Mouse (Mus musculus) myocyte (in vitro differentiated cells): Measurements from ENCODE around the gene Tmc7.

Experiments
- CEBPB ChIP-seq: IDR thresholded peaks from 2 replicates; pipeline ENCODE4 v1.6.1; 2011; ENCODE audit warnings: mild to moderate bottlenecking, moderate library complexity; ENCODE audit not compliant: poor library complexity, insufficient read depth, severe bottlenecking
- E2F4 ChIP-seq: IDR thresholded peaks from one replicate; pipeline ENCODE4 v1.6.1; 2011; ENCODE audit warnings: mild to moderate bottlenecking, control low read depth, moderate library complexity; ENCODE audit not compliant: insufficient read depth
- MAX ChIP-seq: IDR thresholded peaks from one replicate; pipeline ENCODE4 v1.6.1; 2011; ENCODE audit warnings: low read depth, mild to moderate bottlenecking, control low read depth
- MYOD1 ChIP-seq, 3 experiments: IDR thresholded peaks; one replicate each; pipeline ENCODE4 v1.6.1; 2011; ENCODE audit warnings: control low read depth in 2 of 3, low read depth in 2 of 3, mild to moderate bottlenecking in 2 of 3, moderate library complexity in 1 of 3; ENCODE audit not compliant: insufficient read length in 2 of 3, control insufficient read depth in 1 of 3
- MYOG ChIP-seq, 3 experiments: IDR thresholded peaks; one replicate each; pipeline ENCODE4 v1.6.1; 2011; ENCODE audit warnings: control low read depth in 2 of 3, low read depth in 2 of 3, mild to moderate bottlenecking in 2 of 3; ENCODE audit not compliant: insufficient read length in 2 of 3, control insufficient read depth in 1 of 3, insufficient read depth in 1 of 3
- POLR2A ChIP-seq: IDR thresholded peaks from one replicate; pipeline ENCODE4 v1.6.1; 2011; ENCODE audit warnings: low read depth, mild to moderate bottlenecking, control low read depth, moderate library complexity; ENCODE audit not compliant: insufficient read length
- POLR2AphosphoS2 ChIP-seq: IDR thresholded peaks from one replicate; pipeline ENCODE4 v1.6.1; 2011; ENCODE audit warnings: low read depth, control low read depth; ENCODE audit not compliant: insufficient read length
- SRF ChIP-seq: IDR thresholded peaks from one replicate; pipeline ENCODE4 v1.6.1; 2011; ENCODE audit warnings: low read depth; ENCODE audit not compliant: control insufficient read depth, insufficient read length
- TCF12 ChIP-seq: IDR thresholded peaks from one replicate; pipeline ENCODE4 v1.6.1; 2011; ENCODE audit warnings: mild to moderate bottlenecking, control low read depth; ENCODE audit not compliant: poor library complexity, insufficient read depth, severe bottlenecking
- TCF3 ChIP-seq: IDR thresholded peaks from one replicate; pipeline ENCODE4 v1.6.1; 2011; ENCODE audit warnings: low read depth, control low read depth; ENCODE audit not compliant: insufficient read length

GRCm38 (mm10) chr7:118533178-118533578 lies 51.4 kb downstream of the Tmc7 start, which contains the start of gene Coq7:
- no peak for TF ChIP-seq POLR2A
- no peak for TF ChIP-seq POLR2AphosphoS2
- TF ChIP-seq SRF, result no peak
- no peak for TF ChIP-seq TCF12
- peak; percentile 15 for TF ChIP-seq E2F4
- no peak for TF ChIP-seq MYOG (IDR thresholded peaks at IDR 0.05; ENCODE audit: control insufficient read depth in 1 of 3, insufficient read depth in 1 of 3, insufficient read length in 2 of 3, low read depth in 2 of 3)
- TF ChIP-seq CEBPB, result no peak
- no peak for TF ChIP-seq MAX
- no peak for TF ChIP-seq MYOD1 (IDR thresholded peaks at IDR 0.05; ENCODE audit: control insufficient read depth in 1 of 3, insufficient read length in 2 of 3, low read depth in 2 of 3)
- no peak for TF ChIP-seq TCF3
